Mouse (Mus musculus) cortical plate, adult 2 months (tissue): ENCODE measurements around the gene Ccdc184. TPM values are rescaled to one million over a fixed set of nuclear protein-coding genes. Genes with fewer than 3 reads are reported as not detected.

Source experiments
- H3K27ac ChIP-seq: fragments of 200-500 bp; 2 replicates; pipeline ENCODE4 v1.5.1; 2012; ENCODE audit warnings: low read length, control low read depth, inconsistent platforms; ENCODE audit not compliant: insufficient read depth
- H3K4me1 ChIP-seq: fragments of 200-500 bp; 2 replicates; pipeline ENCODE4 v1.6.1; 2011; ENCODE audit warnings: low read length; ENCODE audit not compliant: control insufficient read depth, insufficient read depth
- H3K4me3 ChIP-seq: fragments of 200-500 bp; 2 replicates; pipeline ENCODE4 v1.5.1; 2011; ENCODE audit warnings: mild to moderate bottlenecking, low read length, control low read depth; ENCODE audit not compliant: insufficient read depth
- CTCF ChIP-seq: fragments of 200-500 bp; IDR thresholded peaks from 2 replicates; pipeline ENCODE4 v1.5.1; 2011; ENCODE audit warnings: mild to moderate bottlenecking, control low read depth, low read length; ENCODE audit not compliant: insufficient read depth; ENCODE audit errors: extremely low read depth
- POLR2A ChIP-seq: fragments of 200-500 bp; IDR thresholded peaks from 2 replicates; pipeline ENCODE4 v1.6.1; 2011; ENCODE audit warnings: mild to moderate bottlenecking, low read length, control low read depth; ENCODE audit not compliant: insufficient read depth; ENCODE audit errors: extremely low read depth
- polyA plus RNA-seq: library from polyadenylated mRNA; depleted of rRNA; stranded (reverse); fragments of >200 nt; gene quantifications from 2 replicates; pipeline ENCODE4 v1.2.3, GENCODE M21; 2012

Ccdc184 gene
- polyA plus RNA-seq, 1 experiment: 23.0 TPM

DNA sequence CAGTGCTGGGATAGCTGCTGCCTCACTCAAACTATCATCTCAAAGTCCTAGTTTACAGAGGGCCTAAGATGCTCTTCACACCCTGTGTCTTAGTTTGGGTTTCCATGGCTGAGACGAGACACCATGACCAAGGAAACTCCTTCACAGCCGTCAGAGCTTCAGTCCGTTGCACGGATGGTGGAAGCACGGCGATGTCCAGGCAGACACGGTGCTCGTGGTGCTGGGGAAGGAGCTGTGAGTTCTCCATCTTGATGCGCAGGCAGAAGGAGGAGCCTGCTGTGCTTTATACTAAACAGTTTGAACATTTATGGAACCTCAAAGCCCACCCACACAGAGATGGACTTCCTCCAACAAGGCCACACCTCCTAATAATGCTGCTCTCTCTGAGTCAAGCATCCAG, 30.1 kb upstream of the Ccdc184 start:
- Histone ChIP-seq H3K4me3 (no peak overlapping the region), H3K4me1 (no peaks in the 10 kb centered on the region), H3K27ac (no peak overlapping the region)
- no peak for TF ChIP-seq POLR2A
- no peak for TF ChIP-seq CTCF

DNA sequence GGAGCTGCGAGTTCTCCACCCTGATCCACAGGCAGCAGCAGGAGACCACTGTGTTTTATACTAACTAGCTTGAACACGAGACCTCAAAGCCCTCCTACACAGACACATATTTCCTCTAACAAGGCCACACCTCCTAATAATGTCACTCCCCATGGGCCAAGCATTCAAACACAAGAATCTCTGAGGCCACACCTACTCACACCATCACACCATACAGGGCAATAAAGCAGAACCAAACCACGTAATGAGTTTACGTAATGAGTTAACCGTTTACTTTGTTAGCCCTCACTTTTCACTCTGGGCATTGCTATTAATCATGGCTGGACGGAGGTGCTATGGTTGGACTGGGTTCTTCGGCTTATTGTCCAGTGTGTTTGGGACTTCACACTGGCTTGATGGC, 27.2 kb upstream of the Ccdc184 start:
- Histone ChIP-seq H3K4me3 (no peak overlapping the region), H3K27ac (no peak overlapping the region), H3K4me1 (peaks cover 2% of the 10 kb centered on the region; the same call in 1 of the 2 replicates)
- TF ChIP-seq POLR2A (no peak), CTCF (no peak)

DNA sequence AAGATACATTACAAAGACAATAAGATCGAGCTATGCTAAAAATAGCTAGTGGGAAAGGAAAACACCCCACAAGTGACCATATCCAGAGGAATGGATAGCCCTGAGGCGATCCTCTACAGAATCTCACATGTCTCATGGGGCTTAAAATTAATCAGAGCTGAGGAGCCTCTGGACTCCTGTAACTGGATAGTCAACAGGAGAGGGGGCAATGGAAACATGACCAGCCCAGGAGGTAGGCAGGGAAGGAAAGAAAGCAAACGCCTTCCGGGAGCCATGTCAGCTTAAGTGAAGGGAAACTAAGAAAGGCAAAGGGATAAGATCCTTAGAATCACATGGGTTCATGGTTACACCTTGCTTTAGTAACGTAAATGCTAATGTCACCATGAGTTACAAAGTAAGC, 26.1 kb upstream of the Ccdc184 start:
- H3K4me3 ChIP-seq: no peak overlapping the region
- TF ChIP-seq CTCF (no peak), POLR2A (no peak)
- no peak overlapping the region for H3K27ac ChIP-seq
- peaks cover 2% of the 10 kb centered on the region; the same call in 1 of the 2 replicates for H3K4me1 ChIP-seq

DNA sequence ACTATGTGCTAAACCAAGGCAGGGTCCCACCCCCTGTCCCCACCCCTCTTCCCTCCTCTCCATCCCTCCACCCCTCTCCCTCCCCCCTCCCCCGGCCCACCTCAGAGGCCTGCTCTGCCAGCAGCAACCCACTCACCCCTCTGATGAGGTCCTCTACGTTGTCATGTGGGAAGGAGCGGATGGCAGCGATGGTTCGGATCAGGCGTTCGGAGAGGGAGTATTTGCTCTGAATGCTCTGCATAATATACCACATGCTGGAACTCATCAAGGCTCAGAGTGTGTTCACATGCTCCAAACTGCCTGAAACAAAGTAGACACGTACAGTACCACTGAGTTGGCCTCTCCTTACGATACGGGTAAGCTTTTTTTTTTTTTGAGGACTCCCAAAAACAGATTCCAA, 24.4 kb upstream of the Ccdc184 start:
- TF ChIP-seq POLR2A: no peak
- TF ChIP-seq CTCF: no peak
- Histone ChIP-seq H3K27ac (no peak overlapping the region), H3K4me3 (no peak overlapping the region), H3K4me1 (peaks cover 2% of the 10 kb centered on the region; the same call in 1 of the 2 replicates)

DNA sequence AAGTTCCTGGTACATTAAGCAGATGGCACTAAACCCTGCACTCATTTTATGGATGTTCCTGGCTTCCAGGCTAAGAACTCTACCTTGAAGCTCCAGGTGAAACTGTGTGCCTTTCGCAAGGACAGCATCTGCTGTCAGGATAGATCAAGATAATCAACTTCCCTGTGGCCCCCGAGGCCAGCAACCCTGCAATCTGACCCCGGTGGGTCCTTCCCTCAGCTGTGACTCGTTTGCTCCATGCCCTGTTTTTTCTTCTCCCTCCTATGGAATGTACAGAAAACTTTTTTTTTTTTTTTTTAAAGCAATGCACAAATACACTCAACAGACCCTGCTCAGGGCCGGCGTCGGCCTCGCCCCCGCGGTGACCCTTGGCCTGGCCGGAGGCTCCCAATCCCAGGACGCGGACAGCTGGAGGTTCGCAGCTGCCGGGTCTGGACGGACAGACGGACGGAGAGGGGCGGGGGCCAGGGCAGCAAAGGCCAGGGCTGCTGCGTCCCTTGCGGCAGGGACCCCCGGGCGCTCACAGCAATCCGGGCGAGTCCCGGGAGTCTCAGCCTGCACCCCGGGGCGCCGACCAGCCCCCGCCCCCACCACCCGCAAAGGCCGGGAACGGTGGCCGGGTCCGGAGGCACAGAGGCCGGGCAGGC, 22.0 kb upstream of the Ccdc184 start:
- H3K4me1 ChIP-seq: peaks cover 2% of the 10 kb centered on the region; the same call in 1 of the 2 replicates
- no peak overlapping the region for H3K27ac ChIP-seq
- peak overlapping the region; percentile 38 for H3K4me3 ChIP-seq
- TF ChIP-seq POLR2A (no peak), CTCF (no peak)

DNA sequence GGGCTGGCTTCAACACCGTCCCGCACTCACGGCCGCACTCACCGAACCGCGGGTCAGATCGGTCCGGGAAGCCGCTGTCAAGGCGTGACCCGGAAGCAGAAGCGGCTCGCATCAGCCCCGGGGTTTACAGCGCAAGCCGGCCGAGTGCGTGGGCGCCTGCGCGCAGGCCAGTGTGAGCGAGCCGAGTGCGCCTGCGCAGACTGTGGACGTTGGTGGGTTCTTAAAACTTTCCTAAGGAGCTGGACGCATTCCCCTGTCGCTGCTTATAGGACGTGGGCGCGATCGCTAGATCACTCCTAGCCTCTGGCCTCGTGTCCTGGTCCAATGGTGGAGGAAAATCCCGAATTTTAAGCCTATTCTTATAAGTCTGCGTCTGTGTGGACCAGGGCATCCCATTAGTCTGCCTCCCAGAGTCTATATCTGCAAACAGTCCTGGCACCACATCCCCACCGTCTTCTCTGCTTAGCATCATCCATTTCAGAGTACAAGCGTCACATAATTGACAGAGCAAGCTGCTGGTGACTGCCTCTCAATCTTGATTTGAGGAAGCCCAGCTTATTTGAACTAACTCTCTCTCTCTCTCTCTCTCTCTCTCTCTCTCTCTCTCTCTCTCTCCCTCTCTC, 21.3 kb upstream of the Ccdc184 start:
- Histone ChIP-seq H3K27ac (peak overlapping the region; percentile 30; the same call in 1 of the 2 replicates), H3K4me1 (peaks cover 2% of the 10 kb centered on the region; the same call in 1 of the 2 replicates), H3K4me3 (peak overlapping the region; percentile 38)
- TF ChIP-seq POLR2A: peak; percentile 53; the same call in 1 of the 2 replicates
- TF ChIP-seq CTCF: no peak

DNA sequence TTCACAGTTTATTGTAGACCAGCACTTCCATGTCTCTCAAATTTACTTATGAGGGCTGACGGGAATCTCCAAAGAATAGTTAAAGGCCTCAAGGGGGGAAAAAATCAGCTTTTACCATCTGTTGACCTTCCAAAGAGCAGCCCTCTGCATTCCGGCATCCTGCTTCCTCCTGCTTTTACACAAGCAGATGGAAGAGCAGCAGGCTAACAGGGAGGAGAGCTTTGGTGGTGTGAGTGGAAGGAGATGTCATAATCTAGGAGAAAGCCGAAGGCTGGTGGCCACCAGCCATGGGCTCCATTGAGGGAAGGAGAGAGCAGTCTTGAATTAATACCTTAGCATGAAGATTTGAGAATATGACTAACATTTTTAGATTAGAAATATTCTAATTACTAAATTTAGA, 18.6 kb upstream of the Ccdc184 start:
- peaks cover 4% of the 10 kb centered on the region; the same call in 1 of the 2 replicates for H3K4me1 ChIP-seq
- TF ChIP-seq POLR2A: no peak
- TF ChIP-seq CTCF: no peak
- H3K4me3 ChIP-seq: no peak overlapping the region
- H3K27ac ChIP-seq: no peak overlapping the region

DNA sequence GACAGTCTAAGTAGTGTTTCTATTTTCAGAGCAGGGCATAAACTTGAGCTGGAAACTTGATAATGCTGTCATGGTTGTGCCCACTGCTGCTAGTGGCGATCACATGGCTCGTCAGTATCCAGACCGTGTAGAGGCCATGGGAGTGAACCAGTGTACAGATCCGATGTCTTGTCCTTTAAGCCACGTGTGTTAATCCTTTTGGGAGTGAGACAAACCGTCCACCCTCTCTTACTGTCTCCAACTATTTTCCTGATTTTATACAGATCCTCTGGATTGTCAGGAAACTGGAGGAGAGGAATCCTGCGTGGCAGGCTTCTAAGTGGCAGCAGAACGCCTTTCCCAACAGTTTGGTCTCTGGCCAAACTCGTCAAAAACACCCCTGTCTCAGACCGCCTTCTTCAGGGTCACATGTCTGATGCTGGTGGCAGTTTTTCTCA, 17.8 kb upstream of the Ccdc184 start:
- TF ChIP-seq POLR2A (no peak), CTCF (no peak)
- Histone ChIP-seq H3K27ac (no peak overlapping the region), H3K4me3 (no peak overlapping the region), H3K4me1 (peaks cover 4% of the 10 kb centered on the region; the same call in 1 of the 2 replicates)

DNA sequence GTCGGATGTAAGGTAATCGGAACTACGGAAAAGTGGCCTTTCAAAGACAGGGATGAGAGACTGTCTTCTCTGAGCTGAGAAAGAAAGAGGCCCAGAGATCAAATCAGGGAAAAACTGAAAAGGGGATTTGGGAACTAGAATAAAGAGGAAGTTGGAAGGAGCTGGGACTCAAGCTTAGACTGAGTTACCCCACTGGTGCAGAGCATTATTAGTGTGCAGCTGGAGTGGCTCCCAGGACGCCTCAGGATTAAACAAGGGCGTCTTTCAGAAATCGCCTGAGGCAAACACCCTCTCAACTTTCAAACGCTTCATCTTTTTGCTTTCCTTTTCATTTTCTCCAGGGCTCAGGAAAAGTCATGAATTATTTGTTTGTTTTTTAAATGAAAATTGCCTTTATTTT, 14.0 kb upstream of the Ccdc184 start:
- Histone ChIP-seq H3K4me3 (no peak overlapping the region), H3K27ac (peak overlapping the region; percentile 78), H3K4me1 (0 out of 2 replicates have a peak, but pooled peaks cover 1% of the 10 kb centered on the region)
- TF ChIP-seq CTCF: no peak
- no peak for TF ChIP-seq POLR2A

DNA sequence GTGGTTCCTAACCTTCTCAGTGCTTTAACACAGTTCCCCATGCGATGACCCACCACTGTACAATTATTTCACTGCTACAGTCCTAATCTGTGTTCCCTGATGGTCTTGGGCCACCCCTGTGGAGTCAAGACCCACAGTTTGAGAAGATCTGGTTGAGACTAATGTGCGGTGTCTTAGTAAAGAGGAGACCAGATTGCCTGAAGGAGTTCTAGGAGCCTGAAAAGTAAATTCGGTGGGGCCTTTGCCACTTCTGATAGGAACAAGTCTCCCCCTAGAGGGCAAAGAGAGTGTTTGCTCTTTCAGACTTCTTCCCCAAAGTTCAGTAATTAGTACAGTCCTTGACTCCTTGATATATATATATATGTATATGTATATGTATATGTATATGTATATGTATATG, 13.3 kb upstream of the Ccdc184 start:
- no peak overlapping the region for H3K27ac ChIP-seq
- H3K4me1 ChIP-seq: 0 out of 2 replicates have a peak, but pooled peaks cover 1% of the 10 kb centered on the region
- peak; percentile 52; the same call in 1 of the 2 replicates for TF ChIP-seq CTCF
- no peak for TF ChIP-seq POLR2A
- H3K4me3 ChIP-seq: no peak overlapping the region
